Mouse (Mus musculus) CH12.LX (cell line): ENCODE measurements around the gene Gpank1. TPM values are rescaled to one million over a fixed set of nuclear protein-coding genes. Genes with fewer than 3 reads are reported as not detected.

ENCODE experiments used
- DNase-seq: peaks from one replicate; pipeline ENCODE4 v3.0.0-alpha.2; 2013; ENCODE audit errors: extremely low read depth
- H3K27ac ChIP-seq: 2 replicates; pipeline ENCODE4 v1.5.1; 2012; ENCODE audit warnings: low read depth, mild to moderate bottlenecking, control low read depth, moderate library complexity; ENCODE audit not compliant: insufficient read depth
- H3K27me3 ChIP-seq: replicated peaks from 2 replicates; pipeline ENCODE3; 2012; ENCODE audit warnings: inconsistent platforms
- H3K36me3 ChIP-seq, 2 experiments: replicated peaks in 1 of 2; 2 replicates each; pipeline versions ENCODE3 to v1.6.1; 2012; ENCODE audit warnings: inconsistent platforms in 1 of 2, low read length in 1 of 2, mild to moderate bottlenecking in 1 of 2, mixed read lengths in 1 of 2, moderate library complexity in 1 of 2; ENCODE audit not compliant: control insufficient read depth in 1 of 2, insufficient read depth in 1 of 2
- H3K4me1 ChIP-seq, 2 experiments: 2 replicates each; pipeline ENCODE4 v1.6.1; 2012; ENCODE audit warnings: inconsistent platforms in 1 of 2, moderate library complexity in 1 of 2; ENCODE audit not compliant: insufficient read depth in 2 of 2, control insufficient read depth in 1 of 2
- H3K4me2 ChIP-seq: 2 replicates; pipeline ENCODE4 v1.6.1; 2012; ENCODE audit warnings: low read depth, mild to moderate bottlenecking, control low read depth; ENCODE audit not compliant: poor library complexity, insufficient read depth, severe bottlenecking
- H3K4me3 ChIP-seq, 3 experiments: fragments of 150-350 bp in 1 of 3; sonication (generic) in 1 of 3; replicated peaks in 1 of 3; 2 replicates each; pipeline versions ENCODE3 to v1.5.1; 2011 to 2012; ENCODE audit warnings: low read depth in 2 of 3, low read length in 2 of 3, mild to moderate bottlenecking in 2 of 3, moderate library complexity in 2 of 3, control low read depth in 1 of 3, improper control_type of control experiment in 1 of 3, inconsistent platforms in 1 of 3, mixed read lengths in 1 of 3; ENCODE audit not compliant: poor library complexity in 1 of 3
- H3K79me2 ChIP-seq: replicated peaks from 2 replicates; pipeline ENCODE4 v1.6.1; 2012; ENCODE audit warnings: mild to moderate bottlenecking, moderate library complexity; ENCODE audit not compliant: control insufficient read depth, poor library complexity, insufficient read depth, severe bottlenecking; ENCODE audit errors: extremely low read depth
- H3K9ac ChIP-seq: 2 replicates; pipeline ENCODE4 v1.6.1; 2012; ENCODE audit warnings: low read depth, mild to moderate bottlenecking, control low read depth, moderate library complexity; ENCODE audit not compliant: insufficient read depth
- H3K9me3 ChIP-seq: replicated peaks from 2 replicates; pipeline ENCODE3; 2012; ENCODE audit warnings: low read length, inconsistent platforms, mixed read lengths
- BHLHE40 ChIP-seq: IDR thresholded peaks from 2 replicates; pipeline ENCODE4 v1.6.1; 2011; ENCODE audit warnings: mild to moderate bottlenecking, low read depth, low read length, improper control_type of control experiment
- CHD1 ChIP-seq: IDR thresholded peaks from 2 replicates; pipeline ENCODE4 v1.6.1; 2012; ENCODE audit warnings: low read depth, low read length, improper control_type of control experiment, inconsistent platforms
- CHD2 ChIP-seq: IDR thresholded peaks from 2 replicates; pipeline ENCODE4 v1.6.1; 2011; ENCODE audit warnings: low read length, improper control_type of control experiment
- ELF1 ChIP-seq: IDR thresholded peaks from 2 replicates; pipeline ENCODE4 v1.6.1; 2014; ENCODE audit warnings: low read depth, mild to moderate bottlenecking, inconsistent platforms, low read length, improper control_type of control experiment
- EP300 ChIP-seq: IDR thresholded peaks from 2 replicates; pipeline ENCODE4 v1.6.1; 2011; ENCODE audit warnings: low read length, improper control_type of control experiment
- HCFC1 ChIP-seq: IDR thresholded peaks from 2 replicates; pipeline ENCODE4 v1.6.1; 2012; ENCODE audit warnings: low read depth, mild to moderate bottlenecking, inconsistent platforms, low read length, improper control_type of control experiment
- IRF4 ChIP-seq: IDR thresholded peaks from 2 replicates; pipeline ENCODE4 v1.6.1; 2014; ENCODE audit warnings: low read depth, mild to moderate bottlenecking, inconsistent platforms, low read length, improper control_type of control experiment
- JUND ChIP-seq: conservative IDR thresholded peaks from 2 replicates; pipeline ENCODE4 v1.6.1; 2011; ENCODE audit warnings: low read depth, low read length, improper control_type of control experiment
- KAT2A ChIP-seq: IDR thresholded peaks from 2 replicates; pipeline ENCODE4 v1.6.1; 2012; ENCODE audit warnings: low read length, improper control_type of control experiment, inconsistent platforms; ENCODE audit not compliant: insufficient replicate concordance
- MAX ChIP-seq: IDR thresholded peaks from 2 replicates; pipeline ENCODE4 v1.6.1; 2011; ENCODE audit warnings: low read length, improper control_type of control experiment
- MYC ChIP-seq: IDR thresholded peaks from 2 replicates; pipeline ENCODE4 v1.6.1; 2011; ENCODE audit warnings: low read depth, mild to moderate bottlenecking, improper control_type of control experiment, low read length
- POLR2A ChIP-seq: IDR thresholded peaks from 2 replicates; pipeline ENCODE4 v1.6.1; 2011; ENCODE audit warnings: low read depth, mild to moderate bottlenecking, improper control_type of control experiment, low read length
- TBP ChIP-seq: conservative IDR thresholded peaks from 2 replicates; pipeline ENCODE4 v1.6.1; 2011; ENCODE audit warnings: low read depth, low read length, improper control_type of control experiment
- TCF12 ChIP-seq: IDR thresholded peaks from 2 replicates; pipeline ENCODE4 v1.6.1; 2014; ENCODE audit warnings: low read depth, mild to moderate bottlenecking, inconsistent platforms, low read length, improper control_type of control experiment
- ZMIZ1 ChIP-seq: IDR thresholded peaks from 2 replicates; pipeline ENCODE4 v1.6.1; 2012; ENCODE audit warnings: low read depth, mild to moderate bottlenecking, inconsistent platforms, low read length, improper control_type of control experiment
- dilution Hi-C: fragments of 300-500 bp; cut with MboI; formaldehyde crosslinking; loops from 2 replicates; pipeline ENCODE4 v1.14.3; 2020; ENCODE audit warnings: low sequenced_read_pairs; ENCODE audit not compliant: extremely low pct_unique_long_range_greater_than_20kb, extremely low pct_ligation_motif_present
- in situ Hi-C: fragments of 300-500 bp; cut with MboI; formaldehyde crosslinking; loops from 3 replicates; pipeline ENCODE4 v1.14.3; 2019; ENCODE audit warnings: low sequenced_read_pairs, low pct_ligation_motif_present, low pct_unique_long_range_greater_than_20kb, mixed read lengths
- polyA plus RNA-seq: library from polyadenylated mRNA; unstranded; fragments of >175 nt; gene quantifications from 2 replicates; pipeline ENCODE4 v1.2.1, GENCODE M21; 2012; ENCODE audit warnings: low read depth; ENCODE audit not compliant: insufficient read length
- total RNA-seq, 2 experiments: library from RNA; depleted of rRNA; stranded (reverse); fragments of 300-350 nt in 1 of 2; fragments of >200 nt in 1 of 2; gene quantifications; 2 replicates each; pipeline ENCODE4 v1.2.3; 2012 to 2014

The Gpank1 gene
- total and polyA plus RNA-seq, 3 experiments = 32.6 to 43.0 (median 33.6) TPM

- no peak overlapping the region for H3K4me3 ChIP-seq
- no peak overlapping the region for H3K9ac ChIP-seq
- no peak for DNase-seq
- TF ChIP-seq JUND (no peak), MYC (no peak)
- dilution Hi-C loops = no loop called here
- H3K4me2 ChIP-seq = no peak overlapping the region
- H3K27ac ChIP-seq = no peak overlapping the region
- peaks cover 45% of the 10 kb centered on the region for H3K79me2 ChIP-seq
- peaks cover 7% of the 10 kb centered on the region for H3K9me3 ChIP-seq
- no peaks in the 10 kb centered on the region for H3K27me3 ChIP-seq
- H3K4me1 ChIP-seq = peaks cover 0 to 15% of the 10 kb centered on the region in 2 experiments; a peak in 3 of 4 replicates
- in situ Hi-C loops = no loop called here
- peaks cover 70 to 83% of the 10 kb centered on the region in 2 experiments for H3K36me3 ChIP-seq
Observed at GRCm38 (mm10) chr17:35140490-35140996, 19.3 kb downstream of the Gpank1 start.

GRCm38 (mm10) chr17:35141971-35142370, 20.7 kb downstream of the Gpank1 start:
- H3K9ac ChIP-seq = no peak overlapping the region
- dilution Hi-C loops = no loop called here
- no peak overlapping the region for H3K4me2 ChIP-seq
- peaks cover 7% of the 10 kb centered on the region for H3K9me3 ChIP-seq
- in situ Hi-C loops = no loop called here
- peaks cover 0 to 6% of the 10 kb centered on the region in 2 experiments; a peak in 2 of 4 replicates for H3K4me1 ChIP-seq
- peaks cover 83 to 97% of the 10 kb centered on the region in 2 experiments for H3K36me3 ChIP-seq
- H3K79me2 ChIP-seq = peaks cover 31% of the 10 kb centered on the region
- no peak for DNase-seq
- no peak overlapping the region for H3K27ac ChIP-seq
- H3K4me3 ChIP-seq = no peak overlapping the region
- TF ChIP-seq POLR2A (no peak; the same call in 1 of the 2 replicates), BHLHE40 (no peak), MAX (no peak), ELF1 (no peak), TBP (no peak), HCFC1 (no peak)
- H3K27me3 ChIP-seq = no peaks in the 10 kb centered on the region

GRCm38 (mm10) chr17:35146139-35146538, 24.9 kb downstream of the Gpank1 start:
- Histone ChIP-seq H3K36me3 (peaks cover 89 to 95% of the 10 kb centered on the region in 2 experiments), H3K4me2 (no peak overlapping the region), H3K9ac (no peak overlapping the region), H3K27ac (no peak overlapping the region), H3K79me2 (no peaks in the 10 kb centered on the region; the same call in 1 of the 2 replicates), H3K4me3 (no peak overlapping the region), H3K4me1 (no peaks in the 10 kb centered on the region; a peak in 1 of 4 replicates), H3K9me3 (peaks cover 7% of the 10 kb centered on the region), H3K27me3 (no peaks in the 10 kb centered on the region)
- no peak for TF ChIP-seq IRF4
- TF ChIP-seq CHD1 = no peak
- no peak for TF ChIP-seq ZMIZ1
- TF ChIP-seq ELF1 = no peak
- TF ChIP-seq TCF12 = no peak
- TF ChIP-seq KAT2A = no peak
- no peak for TF ChIP-seq MAX
- no peak for TF ChIP-seq EP300
- TF ChIP-seq HCFC1 = no peak
- TF ChIP-seq CHD2 = no peak; the same call in 1 of the 2 replicates
- no peak for DNase-seq
- dilution Hi-C loops = no loop called here
- in situ Hi-C loops = no loop called here
